Mouse (Mus musculus) cerebellum, adult 11 months (tissue): ENCODE measurements at regions not wholly inside any gene's neighbourhood (a gene's known extent, or its start where the extent isn't known, plus 50 kb on each side); places are given as distances from the start of the nearest gene placed in this dataset.

Experiments used
- DNase-seq: peaks from one replicate; pipeline ENCODE4 v3.0.0; 2022

GRCm38 (mm10) chr10:17564895-17565620 is 158.0 kb upstream of the Cited2 start:
- DNase-seq = no peak

- no peak for DNase-seq
Measured at GRCm38 (mm10) chr10:17566975-17567374, 156.0 kb upstream of the Cited2 start.

- no peak for DNase-seq
Measured at GRCm38 (mm10) chr10:17567631-17568030, 155.4 kb upstream of the Cited2 start.

- DNase-seq = no peak
Measured at GRCm38 (mm10) chr10:17569577-17570113, 153.4 kb upstream of the Cited2 start.

GRCm38 (mm10) chr10:17574894-17575293 is 148.1 kb upstream of the Cited2 start:
- no peak for DNase-seq

- DNase-seq = no peak
Measured at GRCm38 (mm10) chr10:17575448-17576332, 147.3 kb upstream of the Cited2 start.

- no peak for DNase-seq
Measured at GRCm38 (mm10) chr10:17576333-17576750, 146.7 kb upstream of the Cited2 start.

GRCm38 (mm10) chr10:17579463-17579862 is 143.6 kb upstream of the Cited2 start:
- DNase-seq = no peak

GRCm38 (mm10) chr10:17584842-17585241 is 138.2 kb upstream of the Cited2 start:
- no peak for DNase-seq

- no peak for DNase-seq
Measured at GRCm38 (mm10) chr10:17586910-17587309, 136.1 kb upstream of the Cited2 start.

- no peak for DNase-seq
Measured at GRCm38 (mm10) chr10:17589136-17589535, 133.9 kb upstream of the Cited2 start.

GRCm38 (mm10) chr10:17590195-17590594 is 132.8 kb upstream of the Cited2 start:
- DNase-seq = no peak

GRCm38 (mm10) chr10:17592387-17592786 is 130.6 kb upstream of the Cited2 start:
- no peak for DNase-seq

GRCm38 (mm10) chr10:17596126-17596525 is 126.9 kb upstream of the Cited2 start:
- no peak for DNase-seq

- DNase-seq = no peak
Measured at GRCm38 (mm10) chr10:17596743-17597142, 126.3 kb upstream of the Cited2 start.

GRCm38 (mm10) chr10:17599246-17599645 is 123.8 kb upstream of the Cited2 start:
- DNase-seq = no peak

- no peak for DNase-seq
Measured at GRCm38 (mm10) chr10:17599831-17600761, 122.9 kb upstream of the Cited2 start.

- no peak for DNase-seq
Measured at GRCm38 (mm10) chr10:17600762-17601108, 122.3 kb upstream of the Cited2 start.

GRCm38 (mm10) chr10:17602446-17602845 is 120.6 kb upstream of the Cited2 start:
- DNase-seq = no peak

GRCm38 (mm10) chr10:17608220-17608619 is 114.8 kb upstream of the Cited2 start:
- DNase-seq = no peak

- no peak for DNase-seq
Measured at GRCm38 (mm10) chr10:17610592-17610991, 112.4 kb upstream of the Cited2 start.

- no peak for DNase-seq
Measured at GRCm38 (mm10) chr10:17613281-17613680, 109.7 kb upstream of the Cited2 start.

GRCm38 (mm10) chr10:17618024-17618423 is 105.0 kb upstream of the Cited2 start:
- DNase-seq = no peak
